Mouse (Mus musculus): ENCODE measurements around the gene Tmem206.
A peak's percentile ranks its signal among the peaks of the same experiment; 100 is the strongest.

Gene Tmem206

DNA sequence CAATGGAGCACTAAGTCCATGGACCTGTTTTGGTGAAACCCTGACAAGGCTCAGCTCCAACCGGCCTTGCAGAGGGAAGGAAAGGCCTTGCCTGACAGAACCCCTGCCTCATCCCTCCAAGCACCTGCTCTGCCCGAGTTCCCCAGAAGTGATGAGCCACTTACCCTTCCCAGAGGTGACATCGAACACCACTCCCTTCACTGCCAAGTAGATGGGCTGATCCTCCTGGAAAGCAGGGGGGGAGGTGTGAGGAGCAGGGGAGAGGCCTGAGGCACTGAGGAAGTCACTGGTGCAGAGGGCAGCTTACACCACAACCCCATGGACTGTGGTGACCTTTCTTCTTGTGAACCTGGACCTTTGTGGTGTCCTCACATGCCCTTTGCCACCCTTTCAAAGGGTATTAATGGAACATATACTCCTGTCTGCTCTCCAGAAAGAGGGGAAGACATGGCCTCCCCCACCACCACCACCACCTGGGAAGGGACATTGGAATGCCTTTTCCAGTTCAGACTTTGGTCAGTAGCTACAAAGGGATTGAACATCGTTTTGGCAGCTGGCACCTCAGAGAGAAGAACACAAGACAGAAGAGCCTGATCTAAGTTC, 14.3 kb upstream of the Tmem206 start:
- no peak for DNase-seq

DNA sequence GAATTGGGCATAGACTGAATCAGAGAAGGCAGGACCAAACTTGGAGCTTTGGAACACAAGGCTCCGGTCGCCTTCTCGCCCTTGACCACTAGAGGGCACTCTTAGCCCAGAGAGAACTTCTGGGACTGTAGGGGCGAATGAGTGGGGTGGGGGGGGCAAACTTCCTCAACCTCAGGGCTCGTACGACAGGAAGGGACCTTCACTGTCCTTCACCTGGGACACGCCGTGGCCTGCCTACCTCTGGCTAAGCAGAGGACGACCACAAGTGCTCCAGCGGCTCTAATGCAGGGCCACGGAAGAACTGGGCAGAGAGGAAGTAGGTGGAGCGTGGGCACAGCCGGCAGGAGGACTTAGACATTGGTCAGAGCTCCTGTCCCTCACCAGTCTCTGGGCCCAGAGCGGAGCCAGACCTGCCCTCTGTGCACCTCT, 13.2 kb upstream of the Tmem206 start:
- DNase-seq, result peak; percentile 88 to 89

DNA sequence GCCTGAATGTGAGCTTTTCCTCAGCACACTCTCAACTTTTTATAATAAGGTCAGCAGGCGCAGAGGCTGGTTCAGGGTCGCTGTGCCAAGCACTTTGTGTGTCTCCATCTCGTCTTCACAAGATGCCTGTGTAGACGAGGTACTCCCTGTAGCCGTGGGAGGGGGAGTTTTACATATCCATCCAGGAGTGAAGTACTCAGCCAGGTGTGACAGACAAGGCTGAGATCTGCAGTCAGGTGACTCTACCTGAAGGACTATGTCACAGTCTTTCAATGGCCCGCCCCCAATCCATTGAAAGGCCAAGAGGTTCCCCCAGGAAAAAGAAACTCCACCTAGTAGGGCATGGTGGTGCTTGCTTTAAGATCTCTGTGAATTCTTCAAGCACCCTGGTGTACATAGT, 12.6 kb upstream of the Tmem206 start:
- DNase-seq, result no peak

DNA sequence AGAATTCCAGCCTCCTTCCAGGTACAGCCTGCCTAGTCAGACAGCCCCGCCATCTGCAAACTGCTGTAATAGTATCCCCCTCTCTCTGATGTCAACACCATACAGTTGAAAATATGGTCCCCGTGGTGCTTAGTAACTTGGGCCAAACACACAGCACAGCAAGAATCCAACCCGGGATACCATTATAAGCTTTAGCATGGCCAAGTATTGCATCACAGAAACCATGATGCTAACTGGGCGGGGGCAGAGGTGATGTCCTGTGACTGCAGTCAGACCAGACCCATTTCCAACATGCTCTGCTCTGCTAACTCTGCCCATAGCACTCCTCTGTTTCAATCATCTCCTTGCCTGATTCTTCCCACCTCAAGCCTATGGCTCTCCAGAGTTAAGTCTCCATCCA, 11.8 kb upstream of the Tmem206 start:
- no peak for DNase-seq

DNA sequence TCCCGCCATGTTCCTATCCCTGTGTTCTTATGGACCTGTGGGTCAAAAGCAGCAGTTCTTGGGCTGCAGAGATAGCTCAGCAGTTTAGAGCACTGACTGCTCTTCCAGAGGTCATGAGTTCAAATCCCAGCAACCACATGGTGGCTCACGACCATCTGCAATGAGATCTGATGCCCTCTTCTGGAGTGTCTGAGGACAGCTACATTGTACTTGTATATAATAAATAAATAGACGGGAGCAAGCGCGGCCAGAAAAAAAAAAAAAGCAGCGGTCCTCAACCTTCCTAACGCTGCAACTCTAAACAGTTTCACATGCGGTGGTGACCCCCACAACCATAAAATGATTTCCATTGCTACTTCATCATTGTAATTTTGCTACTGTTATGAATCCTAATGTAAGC, 8.9 kb upstream of the Tmem206 start:
- DNase-seq, result peak in 1 of 2 experiments; percentile 19

DNA sequence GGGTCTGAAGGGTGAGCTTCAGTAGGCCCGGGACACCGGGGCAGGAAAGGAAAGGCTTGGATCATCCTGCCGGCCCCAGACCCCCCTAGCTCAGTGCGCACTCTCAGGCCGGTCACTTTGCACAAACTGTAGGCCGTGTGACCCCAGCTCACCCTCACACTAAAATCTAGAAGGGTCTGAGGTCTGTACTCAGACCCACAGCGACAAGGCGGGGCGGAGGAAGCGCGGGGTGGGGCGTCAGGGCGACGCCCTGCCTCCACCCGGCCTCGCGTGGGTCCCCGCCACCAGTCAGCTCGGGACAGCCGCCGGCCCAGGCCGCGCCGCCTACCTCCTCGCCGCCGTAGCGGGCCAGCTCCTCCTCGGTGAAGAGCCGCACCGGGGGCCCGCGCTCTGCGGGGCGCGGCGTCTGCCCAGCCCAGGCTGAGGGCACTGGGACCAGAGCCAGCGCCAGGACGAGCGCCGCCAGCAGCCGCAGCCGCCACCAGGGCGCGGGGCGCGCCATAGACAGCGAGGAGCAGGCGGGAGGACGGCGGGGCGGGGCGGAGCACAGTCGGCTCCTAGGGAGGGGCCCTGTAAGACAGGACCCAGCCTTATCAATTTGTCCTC, 8.0 kb upstream of the Tmem206 start, which contains the start of gene Nenf:
TSS of gene Nenf (minus strand) at position 604 of the 606 bp plus-strand sequence.
- peak; percentile 87 to 91 for DNase-seq

DNA sequence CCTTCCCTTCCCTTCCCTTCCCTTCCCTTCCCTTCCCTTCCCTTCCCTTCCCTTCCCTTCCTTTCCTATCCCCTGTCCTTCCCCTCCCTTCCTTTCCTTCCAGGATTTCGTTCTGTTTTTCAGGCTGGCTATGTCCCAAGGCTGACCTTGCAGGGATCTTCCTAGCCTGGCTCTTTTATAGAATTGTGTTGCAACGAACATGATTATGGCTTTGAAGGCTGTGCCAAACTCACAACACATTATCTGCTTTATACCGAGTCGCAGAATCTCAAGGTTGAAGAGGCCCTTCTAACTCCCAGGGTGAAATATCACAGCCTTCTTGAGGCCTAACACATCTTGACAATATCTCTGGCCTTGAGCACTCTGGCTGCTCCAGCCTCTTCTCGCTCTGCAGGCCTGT, 7.0 kb upstream of the Tmem206 start:
- DNase-seq, result peak in 1 of 2 experiments; percentile 24

DNA sequence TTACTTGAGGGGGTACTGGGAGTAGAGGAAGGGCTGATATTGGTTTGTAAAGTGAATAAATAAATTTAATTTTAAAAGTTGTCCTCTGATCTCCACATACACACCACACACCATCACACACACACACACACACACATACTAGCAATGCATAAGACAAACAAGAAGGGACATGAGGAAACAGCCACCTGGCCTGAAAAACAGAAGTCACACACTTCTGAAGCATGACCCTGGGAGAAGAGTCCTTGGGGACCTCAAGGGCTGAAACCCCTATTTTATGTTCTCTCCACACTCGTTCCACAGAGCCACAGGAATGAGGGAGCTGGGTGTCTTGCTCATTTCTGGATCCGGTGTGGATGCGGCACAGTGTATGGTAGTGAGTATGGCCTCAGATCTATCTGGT, 2.3 kb upstream of the Tmem206 start:
- DNase-seq, result no peak

DNA sequence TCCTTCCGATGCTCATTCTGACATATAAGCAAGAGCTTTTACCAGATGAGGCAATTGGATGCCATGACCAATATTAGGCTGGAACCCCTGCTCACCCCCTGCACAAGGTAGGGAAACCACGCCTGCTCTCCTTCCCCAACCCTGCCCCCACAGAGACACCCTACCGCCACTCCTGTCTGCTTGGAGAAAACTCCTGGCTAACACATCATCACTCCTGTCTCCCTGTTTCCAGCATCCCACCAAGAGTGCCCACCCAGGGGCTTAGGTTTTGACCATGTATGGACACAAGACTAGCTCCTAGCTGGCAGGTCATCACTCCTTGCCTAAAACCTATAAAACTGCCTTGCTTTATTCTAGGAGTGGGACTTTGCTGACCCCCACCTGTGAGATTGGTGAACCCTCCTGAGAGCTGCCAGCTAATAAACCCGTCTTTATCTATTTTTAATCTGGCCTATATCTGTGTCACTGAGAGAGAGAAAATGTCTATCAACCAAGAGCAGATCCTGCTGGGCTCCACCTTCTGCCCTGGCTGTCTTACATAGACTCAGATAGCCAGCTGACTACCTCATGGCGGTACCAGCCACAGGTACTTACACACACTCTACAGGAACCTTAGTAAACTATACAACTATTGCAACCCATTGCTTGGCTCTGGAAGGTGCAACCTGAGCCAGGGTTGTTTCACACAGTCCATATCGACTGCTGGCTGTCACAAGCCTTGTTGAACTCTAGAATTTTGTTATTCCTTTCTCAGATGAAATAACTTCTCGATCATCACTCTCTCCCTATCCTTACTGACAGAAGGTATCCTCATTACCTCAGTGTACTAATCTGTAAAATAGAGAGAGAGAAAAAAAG, 750 bp upstream of the Tmem206 start:
- no peak for DNase-seq

DNA sequence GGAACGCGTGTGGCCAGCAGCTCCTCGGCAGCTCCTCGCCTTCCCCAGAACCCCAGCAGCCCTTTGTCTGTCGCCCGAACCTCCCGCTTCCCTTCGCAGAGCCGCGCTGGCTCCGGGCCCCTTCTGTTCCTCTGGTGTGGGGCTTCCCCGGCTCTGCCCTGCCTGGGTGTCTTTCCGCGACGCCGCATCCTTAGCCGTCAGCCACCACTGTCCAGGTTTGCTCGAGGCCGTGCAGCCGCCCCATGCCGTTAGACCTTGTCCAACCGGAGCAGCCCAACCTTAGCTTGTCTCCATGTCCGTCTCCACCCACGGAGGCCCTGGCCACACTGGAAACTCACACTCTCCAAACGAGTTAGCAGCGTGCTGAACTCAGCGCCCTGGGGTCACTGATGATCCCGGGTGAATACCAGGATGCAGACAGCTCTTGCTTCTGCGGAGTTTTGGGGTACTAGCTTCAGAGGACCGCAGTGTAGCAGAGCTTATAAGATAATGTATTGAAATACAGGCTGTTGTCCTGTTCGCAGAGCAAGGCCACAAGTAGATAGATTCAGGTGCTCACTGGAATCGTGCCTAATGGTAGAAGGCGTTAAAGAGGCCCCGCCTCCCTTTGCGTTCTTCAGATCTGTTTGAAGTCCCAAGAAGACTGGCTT, 646 bp downstream of the Tmem206 start:
- DNase-seq, result peak; percentile 64 to 70

DNA sequence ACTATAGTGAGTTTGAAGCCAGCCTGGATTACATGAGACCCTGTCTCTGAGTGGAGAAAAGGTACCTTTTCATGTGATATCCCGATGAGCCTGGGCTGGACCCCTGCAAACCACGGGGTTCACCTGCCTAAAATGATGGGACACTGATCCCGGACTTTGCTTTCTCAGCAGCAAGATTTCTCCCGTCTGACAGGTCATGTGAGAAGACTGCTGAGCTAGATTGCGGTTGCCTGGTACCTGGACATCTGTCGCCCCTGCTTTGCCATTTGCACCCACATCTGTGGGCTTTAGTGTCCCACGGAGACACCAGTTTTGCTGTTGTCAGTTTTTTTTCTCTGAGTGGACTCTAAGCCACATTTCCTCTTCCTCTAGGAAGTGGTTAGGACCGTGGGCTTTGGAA, 1.5 kb downstream of the Tmem206 start:
- no peak for DNase-seq

DNA sequence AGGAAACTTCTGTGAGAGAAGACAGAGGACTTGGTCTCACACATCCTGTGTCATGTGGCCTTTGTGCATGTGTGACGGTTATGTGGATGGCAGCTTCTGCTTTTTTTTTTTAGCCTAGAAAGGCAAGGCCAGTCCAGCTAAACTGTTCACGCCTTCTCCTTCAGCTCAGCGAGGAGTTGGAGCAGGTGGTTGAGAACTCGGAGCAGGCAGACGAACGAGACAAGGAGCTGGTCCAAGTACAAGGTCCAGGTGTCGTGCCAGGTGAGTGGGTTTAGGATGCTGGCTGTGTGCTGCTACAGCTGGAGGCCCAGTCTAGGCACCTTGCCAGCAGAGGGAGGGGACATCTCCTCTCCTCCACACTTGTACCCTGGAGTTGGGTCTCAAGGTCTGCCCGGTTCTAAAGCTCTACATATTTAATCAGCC, 2.3 kb downstream of the Tmem206 start:
- no peak for DNase-seq

DNA sequence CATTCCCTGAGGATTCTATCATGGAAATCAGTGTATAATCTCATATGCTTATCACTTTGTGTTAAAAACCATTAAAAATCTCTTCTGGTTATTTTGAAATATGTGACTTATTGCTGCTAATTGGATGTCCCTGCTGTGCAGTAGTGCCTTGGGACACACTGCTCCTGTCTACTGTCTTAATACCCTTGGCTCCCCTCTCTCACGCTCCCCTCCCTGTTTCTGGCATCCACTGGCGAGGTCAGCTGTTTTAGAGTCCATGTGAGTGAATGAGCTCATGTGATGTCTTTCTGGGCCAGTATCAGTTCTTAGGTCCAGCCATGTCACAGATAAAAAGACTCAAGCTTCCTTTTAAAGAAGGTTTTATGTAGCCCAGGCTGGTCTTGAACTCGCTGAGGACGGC, 4.6 kb downstream of the Tmem206 start:
- peak in 1 of 2 experiments; percentile 68 for DNase-seq

DNA sequence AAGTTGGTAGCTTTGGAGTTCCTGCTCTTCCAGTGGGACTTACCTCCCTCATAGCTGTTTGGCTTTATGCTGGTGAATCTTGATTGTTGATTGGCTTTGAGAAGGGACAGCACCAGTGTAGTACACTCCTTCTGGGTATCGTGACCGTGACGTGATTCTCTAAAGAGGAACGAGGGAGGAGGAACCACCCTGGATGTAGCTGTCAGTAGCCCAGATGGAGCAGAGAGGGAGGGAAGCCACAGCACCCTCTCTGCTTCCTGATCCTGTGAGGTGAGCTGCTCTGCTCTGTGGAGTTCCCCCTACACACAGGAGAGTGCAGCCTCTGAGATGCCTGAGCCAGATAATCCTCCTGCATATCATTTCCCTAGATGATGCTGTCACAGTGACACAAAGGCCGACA, 8.8 kb downstream of the Tmem206 start:
- DNase-seq, result no peak

DNA sequence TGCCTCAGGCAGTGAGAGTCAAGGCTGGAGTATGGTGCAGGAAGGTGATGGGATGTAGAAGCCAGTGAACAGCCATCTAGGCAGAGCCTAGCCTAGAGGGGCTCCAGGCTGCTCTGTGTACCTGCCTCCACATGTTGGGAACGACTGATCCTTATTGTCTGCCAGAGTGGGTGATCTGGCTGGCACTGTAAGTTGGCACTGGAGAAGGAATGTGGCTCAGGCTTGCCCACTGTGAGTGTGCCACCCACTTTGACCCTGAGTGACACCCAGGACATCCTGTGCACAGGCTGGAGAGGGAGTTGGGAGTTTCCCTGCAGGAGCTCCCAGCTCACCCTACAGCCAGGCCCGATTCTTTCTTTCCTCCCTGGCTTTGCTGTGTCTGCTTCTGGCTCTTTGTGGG, 14.2 kb downstream of the Tmem206 start:
- DNase-seq, result no peak

DNA sequence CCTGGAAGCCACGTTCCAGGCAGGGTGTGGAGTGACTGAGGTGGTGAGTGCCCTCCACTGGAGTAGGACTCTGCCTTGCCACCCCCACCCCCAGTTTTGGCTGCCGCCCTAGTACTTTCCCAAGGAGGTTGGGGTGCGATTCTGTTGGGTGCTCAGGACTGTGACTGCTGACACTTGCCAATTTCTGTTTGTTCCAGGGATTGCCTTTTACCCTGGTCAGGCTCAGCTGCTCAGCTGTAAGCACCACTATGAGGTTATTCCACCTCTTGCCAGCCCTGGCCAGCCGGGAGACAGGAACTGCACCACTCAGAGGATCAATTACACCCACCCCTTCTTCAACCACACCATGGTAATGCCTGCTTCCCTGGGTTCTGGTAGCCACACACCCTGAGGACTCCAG, 14.8 kb downstream of the Tmem206 start:
- no peak for DNase-seq

DNA sequence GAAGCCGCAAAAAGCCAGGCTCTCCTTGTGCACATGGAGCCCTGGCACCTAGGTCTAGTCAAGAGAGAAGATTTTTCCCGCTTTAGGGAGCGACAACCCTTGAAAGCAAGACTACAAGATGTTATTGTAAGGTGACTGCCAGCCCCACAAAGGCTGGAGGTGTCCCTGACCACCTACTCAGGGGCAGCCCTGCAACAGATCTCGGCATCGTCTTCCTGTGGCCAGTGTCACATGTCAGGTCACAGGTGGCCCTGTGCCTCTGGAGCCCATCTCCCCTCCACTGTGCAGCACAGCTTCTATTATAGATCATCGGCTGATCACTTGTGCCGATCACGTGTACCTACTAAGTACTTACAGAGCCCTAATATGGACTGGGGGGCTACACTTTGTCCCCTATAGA, 21.9 kb downstream of the Tmem206 start:
- no peak for DNase-seq

DNA sequence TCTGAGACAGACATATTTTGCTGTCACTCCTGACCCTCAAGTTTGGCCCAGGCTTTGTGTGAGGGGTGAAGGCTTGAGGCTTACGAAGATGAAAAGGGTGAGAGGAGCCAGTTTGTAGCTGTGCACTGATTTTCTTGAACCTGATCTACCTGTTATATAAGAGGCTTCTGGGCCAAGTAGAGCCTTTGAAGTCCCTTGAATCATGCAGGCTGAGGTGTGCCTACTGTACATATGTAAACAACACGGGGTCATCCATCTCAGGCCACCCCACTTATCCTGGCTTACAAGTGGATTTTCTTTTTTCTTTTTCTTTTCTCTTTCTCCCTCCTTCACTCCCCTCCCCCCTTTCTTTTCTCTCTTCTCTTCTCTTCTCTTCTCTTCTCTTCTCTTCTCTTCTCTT, 22.9 kb downstream of the Tmem206 start:
- DNase-seq, result no peak

DNA sequence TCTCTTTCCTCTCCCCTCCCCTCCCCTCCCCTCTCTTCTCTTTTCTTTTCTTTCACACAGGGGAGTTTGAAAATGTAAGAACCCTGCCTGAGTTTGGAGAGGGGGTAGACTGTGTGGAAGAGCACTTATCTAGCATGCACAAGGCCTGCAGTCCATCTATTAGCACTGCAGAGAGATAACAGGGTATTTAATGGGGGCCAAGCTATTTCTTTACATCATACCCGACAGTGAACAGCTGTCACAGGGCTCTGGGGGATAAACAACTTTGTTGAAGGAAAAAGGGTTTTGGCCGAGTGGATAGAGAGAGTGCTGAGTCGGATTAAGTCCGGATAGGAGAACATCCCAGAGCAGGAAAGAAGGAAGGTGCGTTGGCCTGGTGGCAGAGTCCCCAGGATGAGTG, 23.3 kb downstream of the Tmem206 start:
- peak in 1 of 2 experiments; percentile 21 for DNase-seq

DNA sequence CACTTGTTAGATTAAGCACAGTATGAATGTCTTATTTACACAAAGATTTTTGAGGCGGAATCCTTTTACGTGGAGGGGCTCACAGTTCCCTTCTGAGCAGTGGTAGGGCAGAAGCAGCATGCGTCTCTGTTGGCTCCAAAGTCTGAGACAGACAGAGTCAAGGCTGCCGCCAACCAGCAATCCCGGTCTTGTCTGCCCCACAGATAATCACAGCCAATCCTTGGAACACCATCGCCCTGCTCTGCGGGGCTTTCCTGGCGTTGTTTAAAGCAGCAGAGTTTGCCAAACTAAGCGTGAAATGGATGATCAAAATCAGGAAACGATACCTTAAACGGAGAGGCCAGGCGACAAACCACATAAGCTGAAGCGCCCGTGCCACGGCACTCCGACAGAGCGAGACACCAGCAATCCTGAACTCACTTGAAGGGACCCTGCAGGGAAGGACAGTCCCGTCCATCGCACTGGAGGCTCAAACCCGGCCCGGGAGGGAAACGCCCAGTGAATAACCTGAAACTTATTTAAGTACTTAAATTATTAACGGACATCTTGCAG, 23.9 kb downstream of the Tmem206 start:
- DNase-seq, result peak; percentile 22 to 70

DNA sequence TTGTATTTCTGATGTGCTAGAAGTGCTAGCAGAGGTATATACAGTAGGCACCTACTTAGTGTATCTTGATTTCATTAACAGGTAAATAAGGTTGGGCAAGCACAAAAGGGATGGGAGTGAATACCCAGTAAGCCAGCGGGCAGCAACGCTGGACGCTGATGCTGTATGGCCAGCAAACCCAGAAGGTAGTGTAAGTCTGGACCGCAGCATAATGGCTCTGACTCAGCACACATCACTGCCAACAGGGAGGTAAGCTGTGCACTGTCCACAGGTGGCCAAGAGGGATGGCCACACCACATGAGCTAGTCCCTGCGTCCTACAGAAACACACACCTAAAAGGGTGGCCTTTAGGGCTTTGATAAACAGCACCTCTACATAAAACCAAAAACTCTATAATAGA, 24.6 kb downstream of the Tmem206 start:
- no peak for DNase-seq

DNA sequence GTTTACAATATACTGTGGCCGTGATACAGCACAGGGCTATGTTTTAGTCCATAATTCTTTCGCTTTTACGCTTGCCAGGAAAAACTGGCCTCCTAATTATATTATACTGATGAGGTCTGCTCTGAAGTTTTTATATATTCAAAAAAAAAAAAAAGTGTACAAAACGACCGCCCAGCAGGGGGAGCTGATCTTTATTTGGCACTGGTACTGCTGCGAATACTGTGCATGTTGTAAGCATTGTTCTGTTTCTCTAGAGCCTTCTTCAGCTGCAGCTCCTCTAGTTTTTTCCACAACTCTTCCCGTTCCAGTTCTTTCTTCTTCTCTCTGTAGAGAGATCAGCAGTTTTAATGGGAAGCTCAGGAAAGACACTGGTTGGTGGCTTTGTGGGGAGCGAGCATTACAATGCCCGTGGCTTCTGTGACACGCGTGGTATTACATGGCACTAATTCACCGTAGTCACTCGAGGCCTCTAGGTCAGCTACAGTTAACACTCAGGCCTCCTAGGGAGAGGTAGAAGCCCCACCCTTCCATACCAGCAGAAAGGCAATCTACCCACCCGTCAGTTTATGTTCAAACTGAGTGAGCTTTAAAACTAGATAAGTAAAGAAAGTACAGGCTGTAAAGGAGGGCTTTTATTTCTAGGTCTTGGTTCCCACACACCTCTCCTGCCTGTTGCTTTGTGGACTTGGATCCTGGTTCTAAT, 27.2 kb downstream of the Tmem206 start:
- DNase-seq, result peak; percentile 63 to 73
